Mouse (Mus musculus) midbrain, embryonic 11.5 days (tissue): ENCODE measurements around the gene Iqcf6. TPM values are rescaled to one million over a fixed set of nuclear protein-coding genes. Genes with fewer than 3 reads are reported as not detected.

Source experiments
- ATAC-seq: fragments of 200-750 bp; cut with Nextera tagmentation; 2 replicates; pipeline ENCODE4 v1.8.0; 2017; ENCODE audit warnings: moderate TSS enrichment, moderate library complexity; ENCODE audit not compliant: low FRiP score
- DNase-seq: peaks from one replicate; pipeline ENCODE4 v3.0.0; 2015; ENCODE audit warnings: low spot score; ENCODE audit errors: missing footprints
- H3K27ac ChIP-seq: fragments of 300-500 bp; sonication (generic); 2 replicates; pipeline ENCODE4 v1.5.1; 2014; ENCODE audit warnings: low read depth, low read length
- H3K27me3 ChIP-seq: fragments of 300-500 bp; sonication (generic); 2 replicates; pipeline ENCODE4 v1.6.1; 2014; ENCODE audit warnings: mild to moderate bottlenecking, low read length, moderate library complexity, mixed read lengths; ENCODE audit not compliant: control insufficient read depth, insufficient read depth
- H3K36me3 ChIP-seq: fragments of 300-500 bp; sonication (generic); 2 replicates; pipeline ENCODE4 v1.6.1; 2014; ENCODE audit warnings: mild to moderate bottlenecking, low read length, moderate library complexity, mixed read lengths; ENCODE audit not compliant: control insufficient read depth, insufficient read depth
- H3K4me1 ChIP-seq: fragments of 300-500 bp; sonication (generic); 2 replicates; pipeline ENCODE4 v1.6.1; 2014; ENCODE audit warnings: low read length; ENCODE audit not compliant: control insufficient read depth, insufficient read depth
- H3K4me2 ChIP-seq: fragments of 300-500 bp; sonication (generic); 2 replicates; pipeline ENCODE4 v1.6.1; 2014; ENCODE audit warnings: mild to moderate bottlenecking, moderate library complexity
- H3K4me3 ChIP-seq: fragments of 300-500 bp; sonication (generic); 2 replicates; pipeline ENCODE4 v1.5.1; 2014; ENCODE audit warnings: low read depth, low read length
- H3K9ac ChIP-seq: fragments of 300-500 bp; sonication (generic); 2 replicates; pipeline ENCODE4 v1.6.1; 2014; ENCODE audit warnings: low read length
- H3K9me3 ChIP-seq: fragments of 300-500 bp; sonication (generic); 2 replicates; pipeline ENCODE4 v1.6.1; 2016; ENCODE audit warnings: low read length; ENCODE audit not compliant: control insufficient read depth
- WGBS: fragments of 180-500 bp; shearing (Covaris S2); extraction: QIAGEN DNeasy Blood & Tissue Kit; methylation state at CpG from one replicate; pipeline ENCODE4 v1.1.7; 2014; 5-methylcytosine and 5-hydroxymethylcytosine counted together
- polyA plus RNA-seq: library from polyadenylated mRNA; unstranded; fragments of >200 nt; fragmentation: Nextera tagmentation; extraction: Ambion mirVana; gene quantifications from 2 replicates; pipeline ENCODE4 v1.2.1, GENCODE M21; 2014

Iqcf6 gene
- polyA plus RNA-seq, 1 experiment from 2014 or later: not detected

DNA sequence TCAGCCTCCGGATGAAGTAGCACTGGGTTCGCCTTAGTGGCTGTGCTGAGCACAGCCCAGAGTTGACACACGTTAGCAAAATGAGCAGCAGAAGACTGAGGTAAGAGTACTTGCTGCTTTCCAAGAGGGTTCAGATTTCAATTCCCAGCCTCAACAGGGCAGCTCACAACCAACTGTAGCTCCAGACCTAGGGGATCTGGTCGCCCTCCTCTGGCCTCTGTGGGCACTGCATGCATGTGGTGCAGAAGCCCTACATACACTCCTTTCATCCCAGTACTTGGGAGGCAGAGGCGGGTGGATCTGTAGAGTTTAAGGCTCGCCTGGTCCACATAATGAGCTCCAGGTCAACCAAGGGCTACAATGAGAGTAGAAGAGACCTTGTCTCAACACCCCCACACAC is 17.4 kb downstream of the Iqcf6 start:
- Histone ChIP-seq H3K4me1 (no peaks in the 10 kb centered on the region), H3K4me2 (no peak overlapping the region), H3K9ac (no peak overlapping the region), H3K27me3 (no peaks in the 10 kb centered on the region), H3K36me3 (no peaks in the 10 kb centered on the region), H3K9me3 (no peaks in the 10 kb centered on the region), H3K27ac (no peak overlapping the region), H3K4me3 (no peak overlapping the region)
- DNase-seq: peak; percentile 84
- WGBS: 71% methylated on average over 6 of the region's 6 CpGs
- no peak for ATAC-seq

DNA sequence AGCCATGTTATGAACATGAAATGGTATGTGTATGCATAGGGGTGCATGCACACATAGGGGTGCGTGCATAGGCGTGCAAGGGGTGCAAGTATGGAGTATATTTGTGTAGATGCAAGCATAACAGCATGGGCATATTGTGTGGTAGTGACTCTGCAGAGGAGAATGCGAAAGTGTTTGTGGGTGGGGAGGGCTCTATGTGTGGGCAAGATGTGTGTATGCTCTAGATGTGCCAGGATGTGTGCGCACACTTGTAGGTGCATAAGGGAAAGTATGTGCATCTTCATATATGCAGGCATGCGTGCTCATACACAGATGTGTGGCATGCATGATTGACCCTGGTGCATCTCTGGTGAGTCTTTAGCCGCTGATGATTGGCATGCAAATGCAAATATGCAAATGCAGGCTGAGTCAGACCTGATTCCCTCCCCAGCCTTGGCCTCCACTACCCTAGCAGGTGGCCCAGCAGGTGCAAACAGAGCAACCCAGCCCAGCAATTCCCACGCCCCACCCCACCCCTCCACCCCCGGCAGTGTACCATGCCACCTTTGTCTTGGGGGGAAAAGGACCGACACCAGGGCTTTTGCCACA is 19.4 kb downstream of the Iqcf6 start:
- H3K4me1 ChIP-seq: no peaks in the 10 kb centered on the region
- H3K4me3 ChIP-seq: no peak overlapping the region
- no peak overlapping the region for H3K27ac ChIP-seq
- no peak for ATAC-seq
- H3K9me3 ChIP-seq: no peaks in the 10 kb centered on the region
- no peak overlapping the region for H3K9ac ChIP-seq
- no peak for DNase-seq
- no peak overlapping the region for H3K4me2 ChIP-seq
- no peaks in the 10 kb centered on the region for H3K27me3 ChIP-seq
- 78% methylated on average over 9 of the region's 9 CpGs for WGBS
- H3K36me3 ChIP-seq: no peaks in the 10 kb centered on the region

DNA sequence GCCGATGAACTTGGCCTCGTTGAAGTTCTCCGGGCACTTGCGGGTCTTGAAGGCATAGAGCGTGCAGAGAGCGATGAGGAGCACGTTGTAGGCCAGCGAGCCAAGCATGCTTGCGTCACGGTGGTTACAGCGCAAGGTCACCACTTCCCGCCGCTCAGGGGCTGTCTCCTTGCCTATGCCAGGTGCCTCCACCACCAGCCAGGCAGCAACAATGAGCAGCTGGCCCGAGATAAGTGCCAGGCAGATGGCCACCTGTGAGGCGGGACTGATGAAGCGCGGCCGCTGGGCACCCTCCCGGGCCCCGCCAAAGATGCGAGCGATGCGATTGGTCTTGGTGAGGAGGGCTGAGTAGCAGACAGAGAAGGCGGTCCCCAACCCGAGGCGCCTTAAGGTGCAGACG is 20.8 kb downstream of the Iqcf6 start:
- whole genome bisulfite sequencing: 77% methylated on average over 27 of the region's 27 CpGs
- no peaks in the 10 kb centered on the region for H3K4me1 ChIP-seq
- H3K9ac ChIP-seq: no peak overlapping the region
- H3K9me3 ChIP-seq: no peaks in the 10 kb centered on the region
- peak; percentile 59 for DNase-seq
- no peak overlapping the region for H3K4me2 ChIP-seq
- H3K4me3 ChIP-seq: no peak overlapping the region
- no peaks in the 10 kb centered on the region for H3K27me3 ChIP-seq
- no peak overlapping the region for H3K27ac ChIP-seq
- no peaks in the 10 kb centered on the region for H3K36me3 ChIP-seq
- no peak for ATAC-seq

DNA sequence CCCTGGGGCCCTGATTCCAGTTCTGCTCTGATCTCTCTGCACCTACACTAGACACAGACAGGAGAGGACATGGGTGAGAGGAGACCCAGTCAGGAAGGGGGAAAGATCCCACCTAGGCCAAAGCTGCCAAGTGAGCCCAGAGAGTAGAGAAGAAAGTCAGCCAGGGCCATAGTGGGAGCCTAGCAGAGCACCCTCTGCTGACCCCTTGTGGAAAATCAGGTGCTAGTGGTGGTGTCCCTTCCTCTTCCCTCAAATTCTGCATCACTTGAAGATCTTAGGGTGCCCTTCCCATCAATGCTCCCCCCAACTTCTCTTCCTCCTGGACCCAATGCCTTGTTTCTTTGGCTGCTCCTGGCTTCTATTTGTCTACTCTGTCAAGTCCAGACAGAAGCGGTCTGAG is 26.3 kb downstream of the Iqcf6 start:
- H3K4me3 ChIP-seq: no peak overlapping the region
- ATAC-seq: no peak
- 72% methylated on average over 1 of the region's 1 CpGs for WGBS

DNA sequence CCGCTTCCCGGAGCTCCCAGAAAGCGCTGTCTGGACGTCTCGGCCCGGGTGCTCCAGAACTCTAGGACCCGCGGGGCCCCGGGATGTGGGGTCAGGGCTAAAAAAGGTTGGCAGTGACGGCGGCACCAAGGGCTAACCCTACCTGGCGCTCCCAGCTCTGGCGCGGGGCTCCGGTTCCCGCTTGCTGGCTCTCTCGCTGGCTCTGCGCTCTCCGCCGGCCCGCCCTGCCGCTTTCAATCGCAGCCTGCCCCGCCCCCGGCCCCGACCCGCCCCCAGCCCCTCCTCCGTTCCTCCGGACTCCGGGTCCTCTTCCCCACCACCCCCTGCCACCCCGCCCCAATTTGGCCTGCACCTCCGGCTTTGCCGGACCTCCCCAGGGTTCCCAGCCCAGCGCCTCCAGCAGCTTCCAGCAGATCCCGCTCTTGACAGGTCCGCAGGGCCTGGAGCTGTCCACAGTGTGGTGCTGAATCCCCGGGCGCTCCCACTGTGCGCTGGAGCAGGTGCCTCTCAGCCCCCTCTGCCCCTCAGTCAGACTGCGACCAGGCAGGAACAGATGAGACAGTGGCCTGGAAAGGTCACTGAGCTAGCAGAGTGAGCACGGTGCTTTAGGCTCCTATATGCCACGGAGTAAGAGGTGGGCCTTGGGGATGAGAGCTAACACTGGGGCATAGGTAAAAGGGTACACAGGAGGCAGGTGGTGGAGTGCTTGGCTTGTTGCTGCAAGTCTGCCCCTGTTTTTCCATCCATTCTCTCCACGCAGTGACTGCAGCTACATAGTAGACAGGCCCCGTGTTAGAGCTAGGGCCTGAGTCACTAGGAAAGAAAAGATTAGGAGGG is 29.7 kb downstream of the Iqcf6 start, which contains the start of gene Grm2:
Grm2 (minus strand) TSS at position 199 of the 837 bp plus-strand sequence.
- H3K27ac ChIP-seq: peak within 1 kb of the TSS; percentile 44; the same call in 1 of the 2 replicates
- peak within 1 kb of the TSS; percentile 71 for H3K4me2 ChIP-seq
- peak; percentile 96 for DNase-seq
- H3K4me3 ChIP-seq: peak within 1 kb of the TSS; percentile 41
- H3K27me3 ChIP-seq: peaks cover 2% of the 10 kb centered on the region; the same call in 1 of the 2 replicates
- peaks cover 11% of the 10 kb centered on the region for H3K4me1 ChIP-seq
- no peaks in the 10 kb centered on the region for H3K9me3 ChIP-seq
- WGBS: 3% methylated on average over 36 of the region's 44 CpGs
- peak; percentile 77 for ATAC-seq
- peak within 1 kb of the TSS; percentile 57 for H3K9ac ChIP-seq
- H3K36me3 ChIP-seq: 0 out of 2 replicates have a peak, but pooled peaks cover 2% of the 10 kb centered on the region

More for the DNA sequence above, 26.3 kb downstream of the Iqcf6 start:
- Histone ChIP-seq H3K4me1 (peaks cover 6% of the 10 kb centered on the region), H3K27me3 (peaks cover 2% of the 10 kb centered on the region; the same call in 1 of the 2 replicates), H3K36me3 (no peaks in the 10 kb centered on the region), H3K9ac (no peak overlapping the region), H3K4me2 (peak overlapping the region; percentile 7; the same call in 1 of the 2 replicates), H3K9me3 (no peaks in the 10 kb centered on the region), H3K27ac (no peak overlapping the region)
- peak; percentile 57 for DNase-seq

DNA sequence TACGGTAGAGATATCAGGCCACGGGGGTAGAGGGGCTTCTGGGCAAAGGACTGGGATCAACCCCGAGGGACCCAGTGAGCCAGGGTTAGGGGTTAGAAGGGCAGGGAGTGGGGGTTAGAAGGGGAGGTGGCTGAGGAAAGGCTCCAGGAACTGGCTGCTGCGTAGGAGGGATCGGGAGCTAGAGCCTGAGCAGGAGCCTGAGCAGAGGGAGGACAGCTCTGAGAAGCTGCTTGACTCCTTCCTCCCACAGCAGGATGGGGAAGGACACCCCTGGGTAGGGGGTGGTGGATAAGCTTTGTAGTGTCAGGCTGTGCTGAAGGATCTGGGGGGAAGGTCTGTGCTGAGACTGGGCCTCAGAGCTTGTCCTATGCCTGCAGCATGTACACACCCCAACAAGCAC is 30.4 kb downstream of the Iqcf6 start:
- Histone ChIP-seq H3K4me1 (peaks cover 11% of the 10 kb centered on the region), H3K27ac (peak overlapping the region; percentile 6; the same call in 1 of the 2 replicates), H3K4me2 (no peak overlapping the region), H3K9me3 (no peaks in the 10 kb centered on the region), H3K36me3 (0 out of 2 replicates have a peak, but pooled peaks cover 2% of the 10 kb centered on the region), H3K27me3 (peaks cover 2% of the 10 kb centered on the region; the same call in 1 of the 2 replicates), H3K9ac (no peak overlapping the region), H3K4me3 (no peak overlapping the region)
- peak; percentile 25 for ATAC-seq
- no peak for DNase-seq
- WGBS: 21% methylated on average over 5 of the region's 5 CpGs

DNA sequence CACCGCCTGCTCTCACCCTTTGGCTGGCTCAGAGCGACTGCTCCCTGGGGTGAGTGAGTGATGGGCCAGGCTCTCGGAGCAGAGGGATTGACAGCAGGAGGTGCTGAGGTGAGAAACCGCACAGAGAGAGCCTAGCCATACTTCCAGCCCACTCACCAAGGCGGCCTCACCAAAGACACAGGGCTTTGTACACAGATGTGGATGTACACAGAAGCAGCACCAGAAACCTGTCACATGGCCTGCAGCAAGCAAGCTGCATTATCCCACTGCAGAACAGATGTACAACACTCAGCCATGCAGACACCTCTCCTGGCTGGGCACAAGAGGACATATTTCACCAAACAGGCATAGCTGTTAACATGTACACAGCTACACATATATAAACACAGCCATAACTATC is 31.2 kb downstream of the Iqcf6 start:
- no peak overlapping the region for H3K4me3 ChIP-seq
- H3K36me3 ChIP-seq: 0 out of 2 replicates have a peak, but pooled peaks cover 2% of the 10 kb centered on the region
- H3K9ac ChIP-seq: no peak overlapping the region
- no peak overlapping the region for H3K4me2 ChIP-seq
- WGBS: 38% methylated on average over 5 of the region's 5 CpGs
- DNase-seq (peak; percentile 76), ATAC-seq (no peak)
- peaks cover 2% of the 10 kb centered on the region; the same call in 1 of the 2 replicates for H3K27me3 ChIP-seq
- peaks cover 11% of the 10 kb centered on the region for H3K4me1 ChIP-seq
- no peaks in the 10 kb centered on the region for H3K9me3 ChIP-seq
- H3K27ac ChIP-seq: no peak overlapping the region

DNA sequence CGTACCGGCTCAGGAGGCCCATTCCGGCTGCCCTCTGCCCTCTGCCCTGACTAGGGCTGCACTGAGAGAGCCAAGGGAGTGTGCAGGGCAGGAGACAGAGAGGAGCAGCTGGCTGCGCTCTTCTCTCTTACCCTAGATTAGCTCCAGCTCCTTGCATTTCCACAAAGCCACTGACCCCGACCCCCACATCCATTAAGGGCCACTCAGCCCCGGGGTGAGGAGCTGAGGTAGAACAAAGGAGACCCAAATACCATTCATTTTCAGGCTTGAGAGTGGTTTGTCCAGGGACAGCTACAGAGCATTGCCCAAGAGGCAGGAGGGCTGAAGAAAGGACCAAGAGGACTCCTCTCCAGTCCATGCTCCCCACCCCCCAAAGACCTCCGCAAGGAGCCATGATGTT is 33.1 kb downstream of the Iqcf6 start:
- WGBS: 17% methylated on average over 7 of the region's 7 CpGs
- peaks cover 2% of the 10 kb centered on the region; the same call in 1 of the 2 replicates for H3K27me3 ChIP-seq
- 0 out of 2 replicates have a peak, but pooled peaks cover 4% of the 10 kb centered on the region for H3K36me3 ChIP-seq
- H3K9ac ChIP-seq: no peak overlapping the region
- peak; percentile 86 for DNase-seq
- H3K9me3 ChIP-seq: no peaks in the 10 kb centered on the region
- H3K4me2 ChIP-seq: no peak overlapping the region
- H3K27ac ChIP-seq: peak overlapping the region; percentile 58
- H3K4me1 ChIP-seq: peaks cover 15% of the 10 kb centered on the region
- no peak overlapping the region for H3K4me3 ChIP-seq
- ATAC-seq: no peak

DNA sequence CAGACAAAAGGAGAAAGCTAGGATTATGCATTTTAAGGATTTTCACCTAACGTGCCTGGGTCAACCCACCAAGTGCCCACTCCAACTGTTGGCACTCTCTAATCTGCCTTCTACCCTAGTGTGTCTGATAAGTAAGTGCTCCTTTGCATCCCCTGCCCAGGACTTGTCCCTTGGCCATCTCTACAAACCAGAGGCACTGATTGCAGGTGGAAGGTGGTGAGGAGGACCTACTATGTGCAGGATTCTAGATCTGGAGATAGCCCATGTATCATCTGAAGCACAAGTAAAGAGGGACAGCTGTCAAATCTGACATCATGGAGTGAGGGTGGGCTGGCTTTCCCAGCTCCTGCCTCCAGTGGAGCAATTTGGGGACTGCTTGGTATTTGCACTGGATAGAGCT is 33.6 kb downstream of the Iqcf6 start:
- ATAC-seq (no peak), DNase-seq (peak; percentile 51)
- H3K36me3 ChIP-seq: 0 out of 2 replicates have a peak, but pooled peaks cover 4% of the 10 kb centered on the region
- no peak overlapping the region for H3K4me2 ChIP-seq
- H3K27me3 ChIP-seq: peaks cover 2% of the 10 kb centered on the region; the same call in 1 of the 2 replicates
- H3K4me3 ChIP-seq: no peak overlapping the region
- peaks cover 18% of the 10 kb centered on the region for H3K4me1 ChIP-seq
- H3K27ac ChIP-seq: peak overlapping the region; percentile 58; the same call in 1 of the 2 replicates
- H3K9ac ChIP-seq: no peak overlapping the region
- WGBS: 63% methylated on average over 1 of the region's 1 CpGs
- H3K9me3 ChIP-seq: no peaks in the 10 kb centered on the region
